Mouse (Mus musculus): Measurements from ENCODE around the gene Six4. TPM values are rescaled to one million over a fixed set of nuclear protein-coding genes. Genes with fewer than 3 reads are reported as not detected.
"Not testable (repeated sequence)": the region's sequence is repeated elsewhere in the genome, so short reads cannot be mapped to it uniquely, and the experiment has no call there.

Six4 gene
- polyA plus RNA-seq, 1 experiment, result 1.4 TPM

GRCm38 (mm10) chr12:73088911-73089310, 24.3 kb downstream of the Six4 start:
- H3K27me3 ChIP-seq (ENCODE audit: control insufficient read depth, insufficient read depth, low read length), result no peaks in the 10 kb centered on the region
- no peak for DNase-seq
- no peaks in the 10 kb centered on the region for H3K4me1 ChIP-seq (replicated peaks; ENCODE audit: control insufficient read depth, insufficient read depth, low read length)
- H3K4me3 ChIP-seq (ENCODE audit: control insufficient read depth, insufficient read depth, low read length), result no peak overlapping the region
- no peaks in the 10 kb centered on the region for H3K36me3 ChIP-seq (ENCODE audit: control insufficient read depth, insufficient read depth, low read length)
- TF ChIP-seq POLR2A (IDR thresholded peaks at IDR 0.05; ENCODE audit: control insufficient read depth, extremely low read depth, insufficient read depth, low read length, poor library complexity) (no peak), CTCF (IDR thresholded peaks at IDR 0.05; ENCODE audit: borderline replicate concordance, control insufficient read depth, extremely low read depth, insufficient read depth, low read length, poor library complexity) (no peak)
- no peak overlapping the region for H3K27ac ChIP-seq (ENCODE audit: control insufficient read depth, insufficient read depth, low read length)
- 36% methylated on average over 5 of the region's 5 CpGs for WGBS

- no peak overlapping the region for H3K27ac ChIP-seq (ENCODE audit: control insufficient read depth, insufficient read depth, low read length)
- H3K36me3 ChIP-seq (ENCODE audit: control insufficient read depth, insufficient read depth, low read length), result no peaks in the 10 kb centered on the region
- TF ChIP-seq POLR2A (IDR thresholded peaks at IDR 0.05; ENCODE audit: control insufficient read depth, extremely low read depth, insufficient read depth, low read length, poor library complexity) (no peak), CTCF (IDR thresholded peaks at IDR 0.05; ENCODE audit: borderline replicate concordance, control insufficient read depth, extremely low read depth, insufficient read depth, low read length, poor library complexity) (no peak)
- no peak overlapping the region for H3K4me3 ChIP-seq (ENCODE audit: control insufficient read depth, insufficient read depth, low read length)
- WGBS, result 84% methylated on average over 5 of the region's 5 CpGs
- no peaks in the 10 kb centered on the region for H3K27me3 ChIP-seq (ENCODE audit: control insufficient read depth, insufficient read depth, low read length)
- no peak for DNase-seq
- no peaks in the 10 kb centered on the region for H3K4me1 ChIP-seq (replicated peaks; ENCODE audit: control insufficient read depth, insufficient read depth, low read length)
These were observed 24.8 kb downstream of the Six4 start for GRCm38 (mm10) chr12:73088500-73088899.

GRCm38 (mm10) chr12:73087086-73087485, 26.2 kb downstream of the Six4 start:
- H3K27ac ChIP-seq (ENCODE audit: control insufficient read depth, insufficient read depth, low read length), result no peak overlapping the region

GRCm38 (mm10) chr12:73085739-73086630, 27.3 kb downstream of the Six4 start:
- no peak for DNase-seq
- H3K36me3 ChIP-seq (ENCODE audit: control insufficient read depth, insufficient read depth, low read length), result no peaks in the 10 kb centered on the region
- H3K4me3 ChIP-seq (ENCODE audit: control insufficient read depth, insufficient read depth, low read length), result no peak overlapping the region
- no peak overlapping the region for H3K27ac ChIP-seq (ENCODE audit: control insufficient read depth, insufficient read depth, low read length)
- WGBS, result 86% methylated on average over 11 of the region's 11 CpGs
- TF ChIP-seq CTCF (IDR thresholded peaks at IDR 0.05; ENCODE audit: borderline replicate concordance, control insufficient read depth, extremely low read depth, insufficient read depth, low read length, poor library complexity) (no peak), POLR2A (IDR thresholded peaks at IDR 0.05; ENCODE audit: control insufficient read depth, extremely low read depth, insufficient read depth, low read length, poor library complexity) (no peak)
- no peaks in the 10 kb centered on the region for H3K4me1 ChIP-seq (replicated peaks; ENCODE audit: control insufficient read depth, insufficient read depth, low read length)
- H3K27me3 ChIP-seq (ENCODE audit: control insufficient read depth, insufficient read depth, low read length), result no peaks in the 10 kb centered on the region

More at GRCm38 (mm10) chr12:73087086-73087485, 26.2 kb downstream of the Six4 start:
- Histone ChIP-seq H3K36me3 (ENCODE audit: control insufficient read depth, insufficient read depth, low read length) (no peaks in the 10 kb centered on the region), H3K4me1 (replicated peaks; ENCODE audit: control insufficient read depth, insufficient read depth, low read length) (no peaks in the 10 kb centered on the region), H3K27me3 (ENCODE audit: control insufficient read depth, insufficient read depth, low read length) (no peaks in the 10 kb centered on the region), H3K4me3 (ENCODE audit: control insufficient read depth, insufficient read depth, low read length) (no peak overlapping the region)
- TF ChIP-seq CTCF (IDR thresholded peaks at IDR 0.05; ENCODE audit: borderline replicate concordance, control insufficient read depth, extremely low read depth, insufficient read depth, low read length, poor library complexity) (no peak), POLR2A (IDR thresholded peaks at IDR 0.05; ENCODE audit: control insufficient read depth, extremely low read depth, insufficient read depth, low read length, poor library complexity) (no peak)
- 99% methylated on average over 7 of the region's 7 CpGs for WGBS
- DNase-seq, result no peak

- Histone ChIP-seq H3K27me3 (ENCODE audit: control insufficient read depth, insufficient read depth, low read length) (no peaks in the 10 kb centered on the region), H3K27ac (ENCODE audit: control insufficient read depth, insufficient read depth, low read length) (no peak overlapping the region), H3K4me3 (ENCODE audit: control insufficient read depth, insufficient read depth, low read length) (no peak overlapping the region), H3K36me3 (ENCODE audit: control insufficient read depth, insufficient read depth, low read length) (no peaks in the 10 kb centered on the region), H3K4me1 (replicated peaks; ENCODE audit: control insufficient read depth, insufficient read depth, low read length) (no peaks in the 10 kb centered on the region)
- TF ChIP-seq CTCF (IDR thresholded peaks at IDR 0.05; ENCODE audit: borderline replicate concordance, control insufficient read depth, extremely low read depth, insufficient read depth, low read length, poor library complexity), result no peak
- TF ChIP-seq POLR2A (IDR thresholded peaks at IDR 0.05; ENCODE audit: control insufficient read depth, extremely low read depth, insufficient read depth, low read length, poor library complexity), result no peak
- 5% methylated on average over 4 of the region's 4 CpGs for WGBS
- no peak for DNase-seq
These were observed 29.5 kb downstream of the Six4 start for GRCm38 (mm10) chr12:73083773-73084172.

- not testable (repeated sequence) for H3K27me3 ChIP-seq (ENCODE audit: control insufficient read depth, insufficient read depth, low read length); H3K4me3 ChIP-seq (ENCODE audit: control insufficient read depth, insufficient read depth, low read length); DNase-seq; H3K4me1 ChIP-seq (replicated peaks; ENCODE audit: control insufficient read depth, insufficient read depth, low read length); H3K36me3 ChIP-seq (ENCODE audit: control insufficient read depth, insufficient read depth, low read length); H3K27ac ChIP-seq (ENCODE audit: control insufficient read depth, insufficient read depth, low read length)
- WGBS, result 91% methylated on average over 4 of the region's 4 CpGs
These were observed 31.4 kb downstream of the Six4 start for GRCm38 (mm10) chr12:73081828-73082227.
